Mouse (Mus musculus): ENCODE measurements at regions not wholly inside any gene's neighbourhood (a gene's known extent, or its start where the extent isn't known, plus 50 kb on each side); places are given as distances from the start of the nearest gene placed in this dataset.
"Not testable (repeated sequence)": the region's sequence is repeated elsewhere in the genome, so short reads cannot be mapped to it uniquely, and the experiment has no call there.

GRCm38 (mm10) chr9:33482845-33483540 is 847.0 kb downstream of the Ets1 start:
- in situ Hi-C loops (cut with MboI; ENCODE audit: low pct_unique_long_range_greater_than_20kb in 1 of 2, low sequenced_read_pairs in 2 of 2, unreplicated experiment in 1 of 2), result no loop called here

GRCm38 (mm10) chr9:33483541-33483846 is 847.5 kb downstream of the Ets1 start:
- in situ Hi-C loops (cut with MboI; ENCODE audit: low pct_unique_long_range_greater_than_20kb in 1 of 2, low sequenced_read_pairs in 2 of 2, unreplicated experiment in 1 of 2), result no loop called here

DNA sequence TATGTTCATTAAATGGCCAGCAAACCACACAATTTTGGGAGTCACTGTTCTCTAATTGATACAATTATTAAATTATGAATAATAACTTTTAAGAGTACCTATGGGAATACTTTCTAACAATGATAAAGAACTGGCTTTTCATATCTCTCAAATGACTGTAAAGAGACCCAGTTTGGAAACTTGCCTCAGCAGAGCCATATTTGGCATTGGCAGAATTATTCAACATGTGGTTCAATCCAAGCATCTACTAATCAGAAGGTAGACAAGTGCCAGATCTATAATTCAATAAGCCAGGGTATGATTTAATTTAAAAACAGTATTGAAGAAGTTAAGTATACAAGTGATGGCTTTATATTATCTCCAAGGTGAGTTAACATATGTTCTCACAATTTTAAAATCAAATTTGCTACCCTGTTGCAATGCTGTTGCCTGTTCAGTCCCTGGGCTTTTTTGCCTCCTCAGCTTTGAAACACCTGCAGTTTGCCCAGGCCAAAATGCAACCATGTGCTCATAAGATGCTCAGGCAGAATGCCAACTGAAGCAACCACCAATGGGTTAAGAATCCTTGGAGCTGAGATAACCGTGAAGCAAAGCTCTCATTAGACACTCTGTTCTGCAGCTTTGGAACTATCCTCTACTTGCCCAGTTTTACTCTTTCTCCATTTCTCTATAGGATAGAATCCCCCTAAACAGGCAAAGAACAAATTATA is 897.2 kb downstream of the Ets1 start:
- in situ Hi-C loops (cut with MboI; ENCODE audit: low pct_unique_long_range_greater_than_20kb in 1 of 2, low sequenced_read_pairs in 2 of 2, unreplicated experiment in 1 of 2), result no loop called here

DNA sequence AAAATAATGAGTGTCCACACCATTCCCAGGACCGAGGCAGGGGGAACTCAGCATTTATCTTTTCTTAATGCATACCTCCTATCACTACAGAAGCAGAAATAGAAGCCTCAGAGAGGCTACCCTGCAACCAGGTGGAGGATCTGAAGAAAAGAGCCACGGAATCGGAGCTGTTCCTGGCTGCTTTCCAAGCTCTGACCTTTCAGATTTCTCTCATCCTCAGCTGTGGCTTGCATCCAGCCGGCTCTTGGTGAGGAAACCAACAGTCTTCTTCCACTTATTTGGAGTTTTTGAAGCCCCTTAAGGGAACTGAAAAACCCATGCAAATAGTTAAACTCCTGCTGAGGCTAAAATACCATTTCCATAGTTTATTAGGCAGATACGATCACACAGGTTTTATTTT is 907.3 kb downstream of the Ets1 start:
- in situ Hi-C loops (cut with MboI; ENCODE audit: low pct_unique_long_range_greater_than_20kb in 1 of 2, low sequenced_read_pairs in 2 of 2, unreplicated experiment in 1 of 2), result no loop called here

GRCm38 (mm10) chr9:33546126-33546737 is 910.2 kb downstream of the Ets1 start:
- in situ Hi-C loops (cut with MboI; ENCODE audit: low pct_unique_long_range_greater_than_20kb in 1 of 2, low sequenced_read_pairs in 2 of 2, unreplicated experiment in 1 of 2), result no loop called here

GRCm38 (mm10) chr9:33549395-33549794 is 913.4 kb downstream of the Ets1 start:
- in situ Hi-C loops (cut with MboI; ENCODE audit: low pct_unique_long_range_greater_than_20kb in 1 of 2, low sequenced_read_pairs in 2 of 2, unreplicated experiment in 1 of 2), result no loop called here

GRCm38 (mm10) chr9:33571990-33572389 is 913.7 kb upstream of the Kirrel3 start:
- in situ Hi-C loops (cut with MboI; ENCODE audit: low pct_unique_long_range_greater_than_20kb in 1 of 2, low sequenced_read_pairs in 2 of 2, unreplicated experiment in 1 of 2), result no loop called here

DNA sequence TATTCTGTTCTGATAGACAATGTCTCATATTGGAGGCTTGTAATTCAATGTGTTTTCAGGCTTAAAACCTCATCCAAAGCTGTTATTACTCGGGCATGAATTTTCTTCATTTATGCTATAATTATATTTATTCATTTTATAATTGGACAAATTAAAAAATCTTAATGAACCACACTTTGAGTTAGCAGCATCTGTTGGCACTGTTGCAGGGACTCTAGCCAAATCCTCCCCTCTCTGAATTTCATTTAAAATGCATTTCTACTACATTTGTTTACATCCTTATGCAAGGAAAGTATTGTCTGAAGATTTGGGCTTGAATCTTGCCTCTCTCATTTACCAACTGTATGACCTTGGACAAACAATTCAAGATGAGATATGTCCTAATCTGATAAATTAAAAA is 874.2 kb upstream of the Kirrel3 start:
- in situ Hi-C loops (cut with MboI; ENCODE audit: low pct_unique_long_range_greater_than_20kb in 1 of 2, low sequenced_read_pairs in 2 of 2, unreplicated experiment in 1 of 2), result no loop called here

GRCm38 (mm10) chr9:33624378-33624777 is 861.3 kb upstream of the Kirrel3 start:
- in situ Hi-C loops (cut with MboI; ENCODE audit: low pct_unique_long_range_greater_than_20kb in 1 of 2, low sequenced_read_pairs in 2 of 2, unreplicated experiment in 1 of 2), result no loop called here

DNA sequence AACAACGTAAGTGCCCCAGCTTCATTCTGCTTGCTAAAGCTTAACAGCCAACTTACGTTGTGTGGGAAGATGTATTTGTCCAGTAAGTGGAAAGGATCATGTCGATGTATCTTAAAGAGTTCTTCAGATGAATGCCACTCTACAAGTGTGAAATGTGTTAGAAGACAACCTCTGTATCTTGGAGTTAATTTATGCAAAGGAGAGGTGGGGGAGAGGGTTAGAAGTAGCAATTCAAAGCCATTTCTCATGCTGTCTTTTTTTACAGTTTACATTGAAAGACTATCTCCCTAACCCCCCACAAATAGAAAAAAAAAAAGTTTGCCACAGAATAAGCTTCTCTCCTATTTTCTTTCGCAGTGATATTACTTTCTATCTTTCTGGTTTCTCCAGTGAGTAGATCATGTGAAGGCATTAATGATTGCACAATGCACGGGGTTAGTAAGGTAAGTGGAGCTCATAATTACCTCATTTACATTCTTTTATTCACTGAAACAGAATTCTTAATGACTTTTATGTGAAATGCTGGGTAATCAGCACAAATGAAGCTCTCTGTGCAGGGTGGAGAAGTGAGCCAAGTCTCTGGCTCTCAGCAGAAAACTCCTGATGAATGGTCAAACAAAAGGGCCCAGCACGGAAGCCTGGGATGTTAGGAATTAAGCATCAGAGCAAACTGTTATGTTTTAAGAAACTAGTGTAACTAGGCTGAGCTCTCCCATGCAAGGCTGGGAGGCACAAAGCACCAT is 855.8 kb upstream of the Kirrel3 start:
- in situ Hi-C loops (cut with MboI; ENCODE audit: low pct_unique_long_range_greater_than_20kb in 1 of 2, low sequenced_read_pairs in 2 of 2, unreplicated experiment in 1 of 2), result no loop called here

GRCm38 (mm10) chr9:33662978-33663377 is 822.7 kb upstream of the Kirrel3 start:
- in situ Hi-C loops (cut with MboI; ENCODE audit: low pct_unique_long_range_greater_than_20kb in 1 of 2, low sequenced_read_pairs in 2 of 2, unreplicated experiment in 1 of 2), result no loop called here

DNA sequence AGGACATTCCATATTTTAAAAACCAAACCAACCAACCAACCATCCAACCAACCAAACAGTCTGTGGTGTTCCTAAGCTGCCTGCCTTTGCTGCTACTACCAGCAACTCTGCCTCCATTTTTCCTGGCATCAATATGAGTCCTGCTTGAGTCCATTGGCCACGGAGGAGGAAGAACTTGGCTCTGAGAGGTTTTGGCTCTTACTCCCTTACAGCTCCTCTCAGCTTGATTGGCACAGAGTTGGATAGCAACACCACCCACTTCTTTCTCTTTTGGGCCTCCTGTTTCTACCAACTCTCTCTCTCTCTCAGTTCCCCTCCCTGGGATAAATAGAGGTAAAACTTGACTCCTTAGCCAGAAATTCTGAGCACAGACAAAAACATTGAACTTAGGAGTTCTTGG is 804.6 kb upstream of the Kirrel3 start:
- in situ Hi-C loops (cut with MboI; ENCODE audit: low pct_unique_long_range_greater_than_20kb in 1 of 2, low sequenced_read_pairs in 2 of 2, unreplicated experiment in 1 of 2), result no loop called here

DNA sequence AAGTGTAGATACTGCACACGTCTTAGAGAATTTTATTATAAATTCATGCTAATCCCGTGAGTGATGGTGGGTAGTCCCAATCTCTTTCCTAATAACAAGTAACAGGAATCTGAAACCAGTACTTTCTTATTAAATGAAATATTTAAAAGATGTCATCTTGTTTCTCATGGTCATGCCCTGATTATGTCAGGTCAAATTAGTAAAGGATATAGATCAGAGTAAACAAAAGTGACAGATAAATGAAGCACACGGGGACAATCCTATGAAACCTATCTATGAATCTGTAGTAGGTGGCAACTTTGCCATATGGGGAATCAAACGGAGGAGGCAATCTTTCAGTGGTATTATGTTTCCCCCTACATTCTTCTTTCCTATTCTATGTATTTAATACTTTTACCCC is 794.0 kb upstream of the Kirrel3 start:
- in situ Hi-C loops (cut with MboI; ENCODE audit: low pct_unique_long_range_greater_than_20kb in 1 of 2, low sequenced_read_pairs in 2 of 2, unreplicated experiment in 1 of 2), result no loop called here

DNA sequence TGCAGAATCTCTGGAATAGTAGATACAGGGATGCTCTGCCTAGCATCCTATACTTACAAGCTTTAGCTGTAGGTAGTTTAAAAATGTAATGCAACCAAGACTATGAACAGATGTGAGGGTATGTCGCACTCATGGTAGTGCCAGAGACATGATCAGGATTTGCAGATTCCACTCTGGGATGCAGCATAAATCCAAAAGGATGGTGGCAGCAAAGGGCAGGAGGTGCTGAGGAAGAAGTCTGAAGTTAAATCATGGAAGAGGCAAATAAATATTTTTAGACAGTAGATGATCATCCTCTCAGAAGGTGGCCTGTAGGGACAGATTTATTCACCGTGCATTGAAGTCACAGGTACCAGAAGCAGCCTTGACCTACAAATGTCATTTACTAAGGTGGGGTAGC is 768.1 kb upstream of the Kirrel3 start:
- in situ Hi-C loops (cut with MboI; ENCODE audit: low pct_unique_long_range_greater_than_20kb in 1 of 2, low sequenced_read_pairs in 2 of 2, unreplicated experiment in 1 of 2), result no loop called here

DNA sequence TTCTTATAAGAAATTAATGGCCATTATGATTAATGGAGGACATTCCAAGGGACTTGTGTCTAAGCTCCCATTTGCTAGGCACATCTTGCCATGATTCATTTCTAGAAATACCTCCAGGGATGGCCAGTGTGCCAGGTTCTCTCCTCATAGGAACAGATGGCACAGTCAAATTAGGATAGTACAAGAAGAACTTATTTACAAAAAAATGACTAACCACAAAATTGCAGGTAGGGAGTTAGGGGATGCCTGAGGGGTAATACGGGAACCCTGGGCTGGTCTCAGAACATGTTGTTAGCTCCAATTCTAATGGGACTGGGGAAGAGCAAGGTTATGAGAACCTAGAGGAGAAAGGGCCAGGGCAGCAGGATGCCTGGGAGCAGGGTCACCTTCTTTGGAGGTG is 760.9 kb upstream of the Kirrel3 start:
- in situ Hi-C loops (cut with MboI; ENCODE audit: low pct_unique_long_range_greater_than_20kb in 1 of 2, low sequenced_read_pairs in 2 of 2, unreplicated experiment in 1 of 2), result no loop called here

DNA sequence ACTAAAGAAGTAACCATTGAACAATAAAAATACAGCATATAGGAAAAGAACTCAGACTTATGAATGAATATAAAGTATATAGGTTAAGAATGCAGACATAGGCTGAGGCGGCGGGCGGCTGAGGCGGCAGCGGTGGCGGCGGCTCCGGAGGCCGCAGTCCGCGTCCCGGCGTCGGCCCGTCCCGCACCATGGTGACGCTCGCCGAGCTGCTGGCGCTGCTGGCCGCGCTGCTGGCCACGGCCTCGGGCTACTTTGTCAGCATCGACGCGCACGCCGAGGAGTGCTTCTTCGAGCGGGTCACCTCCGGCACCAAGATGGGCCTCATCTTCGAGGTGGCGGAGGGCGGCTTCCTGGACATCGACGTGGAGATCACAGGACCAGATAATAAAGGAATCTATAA is 757.6 kb upstream of the Kirrel3 start:
- in situ Hi-C loops (cut with MboI; ENCODE audit: low pct_unique_long_range_greater_than_20kb in 1 of 2, low sequenced_read_pairs in 2 of 2, unreplicated experiment in 1 of 2), result not testable (repeated sequence)

- in situ Hi-C loops (cut with MboI; ENCODE audit: low pct_unique_long_range_greater_than_20kb in 1 of 2, low sequenced_read_pairs in 2 of 2, unreplicated experiment in 1 of 2), result no loop called here
Observed at GRCm38 (mm10) chr9:33760701-33761100, 725.0 kb upstream of the Kirrel3 start.

DNA sequence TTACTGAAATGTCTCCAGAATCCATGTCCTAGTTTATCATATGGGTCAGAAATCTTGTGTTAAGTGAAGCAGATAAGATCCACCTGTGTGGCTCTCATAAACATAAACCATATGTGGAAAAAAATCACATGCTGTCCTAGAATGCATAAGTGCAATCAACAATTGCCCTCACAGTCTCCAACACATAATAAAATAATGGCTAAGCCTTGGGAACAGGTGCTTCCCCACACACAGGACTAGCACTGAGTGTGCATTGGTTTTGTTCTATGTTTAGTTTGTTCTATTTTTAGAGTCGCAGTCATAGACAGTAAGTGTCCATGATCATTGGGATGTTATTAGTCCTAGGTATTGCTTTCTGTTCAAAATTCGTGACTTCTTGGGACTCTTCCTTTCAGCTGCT is 719.5 kb upstream of the Kirrel3 start:
- in situ Hi-C loops (cut with MboI; ENCODE audit: low pct_unique_long_range_greater_than_20kb in 1 of 2, low sequenced_read_pairs in 2 of 2, unreplicated experiment in 1 of 2), result no loop called here

DNA sequence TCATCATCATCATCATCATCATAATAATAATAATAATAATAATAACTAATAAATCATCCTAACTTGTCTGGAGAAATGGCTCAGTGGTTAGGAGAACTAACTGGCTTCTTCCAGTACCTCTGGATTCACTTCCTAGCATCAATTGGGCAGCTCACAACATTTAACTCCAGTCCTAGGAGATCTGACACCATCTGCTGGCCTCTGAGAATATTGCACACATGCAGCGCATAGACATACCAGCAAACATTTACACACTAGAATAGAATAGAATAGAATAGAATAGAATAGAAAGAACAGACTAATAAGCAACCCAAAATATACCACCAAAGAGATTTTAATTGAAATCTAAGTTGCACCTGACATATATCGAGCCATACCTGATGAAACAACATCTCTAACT is 715.9 kb upstream of the Kirrel3 start:
- in situ Hi-C loops (cut with MboI; ENCODE audit: low pct_unique_long_range_greater_than_20kb in 1 of 2, low sequenced_read_pairs in 2 of 2, unreplicated experiment in 1 of 2), result no loop called here

Data from mouse embryonic stem cell (cell line).